Mouse (Mus musculus): ENCODE measurements around the gene Pde4c. TPM values are rescaled to one million over a fixed set of nuclear protein-coding genes. Genes with fewer than 3 reads are reported as not detected.
A peak's percentile ranks its signal among the peaks of the same experiment; 100 is the strongest.

Pde4c gene
- polyA plus RNA-seq, 1 experiment from 2014 or later, result 0.69 TPM

DNA sequence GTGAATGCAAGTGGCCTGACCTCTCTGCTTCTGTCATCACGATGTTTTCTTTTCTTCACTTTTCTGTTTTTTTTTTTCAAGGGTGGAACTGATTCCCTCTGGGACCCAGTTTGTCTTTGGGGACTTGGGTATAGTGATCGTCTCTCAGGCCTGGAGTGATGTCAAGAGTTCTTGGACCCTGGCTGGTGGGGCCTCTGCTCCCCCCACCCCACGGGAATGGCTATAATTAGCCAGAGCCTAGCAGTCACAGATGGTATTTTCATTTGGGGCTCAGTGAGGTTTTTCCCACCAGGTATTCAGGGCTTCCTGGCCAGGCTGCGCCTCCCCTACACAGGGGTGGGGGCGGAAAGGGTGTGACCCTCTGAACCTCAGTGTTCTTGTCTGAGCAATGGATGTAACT lies 18.1 kb downstream of the Pde4c start:
- Histone ChIP-seq H3K36me3 (no peaks in the 10 kb centered on the region), H3K27ac (no peak overlapping the region), H3K27me3 (ENCODE audit: insufficient read depth, poor library complexity, severe bottlenecking) (peaks cover 76% of the 10 kb centered on the region), H3K4me1 (replicated peaks) (peaks cover 23% of the 10 kb centered on the region), H3K4me3 (no peak overlapping the region), H3K9me3 (no peaks in the 10 kb centered on the region)
- 68% methylated on average over 5 of the region's 5 CpGs for WGBS
- DNase-seq (ENCODE audit: low spot score), result no peak

DNA sequence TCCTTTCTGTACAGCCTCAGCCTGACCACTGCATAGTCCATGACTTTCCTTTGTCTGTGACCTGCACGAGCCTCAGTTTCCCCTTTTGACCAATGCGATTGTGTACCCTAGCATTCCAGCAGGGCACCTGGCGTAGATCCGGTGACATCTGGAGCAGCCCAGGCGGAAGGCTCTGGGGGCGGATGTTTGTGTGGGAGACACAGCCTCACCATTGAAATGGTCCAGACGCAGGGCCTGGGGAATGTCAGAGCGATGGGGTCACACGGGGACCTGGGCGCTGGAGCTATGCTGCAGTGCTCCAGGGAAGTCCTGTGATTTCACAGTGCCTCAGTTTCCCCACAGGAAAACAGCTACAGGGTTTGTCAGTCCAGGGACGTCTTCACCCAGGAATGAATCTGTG lies 18.7 kb downstream of the Pde4c start:
- Histone ChIP-seq H3K27ac (no peak overlapping the region), H3K4me1 (replicated peaks) (peaks cover 23% of the 10 kb centered on the region), H3K36me3 (no peaks in the 10 kb centered on the region), H3K27me3 (ENCODE audit: insufficient read depth, poor library complexity, severe bottlenecking) (peaks cover 81% of the 10 kb centered on the region), H3K4me3 (no peak overlapping the region), H3K9me3 (no peaks in the 10 kb centered on the region)
- WGBS, result 70% methylated on average over 11 of the region's 11 CpGs
- no peak for DNase-seq (ENCODE audit: low spot score)

DNA sequence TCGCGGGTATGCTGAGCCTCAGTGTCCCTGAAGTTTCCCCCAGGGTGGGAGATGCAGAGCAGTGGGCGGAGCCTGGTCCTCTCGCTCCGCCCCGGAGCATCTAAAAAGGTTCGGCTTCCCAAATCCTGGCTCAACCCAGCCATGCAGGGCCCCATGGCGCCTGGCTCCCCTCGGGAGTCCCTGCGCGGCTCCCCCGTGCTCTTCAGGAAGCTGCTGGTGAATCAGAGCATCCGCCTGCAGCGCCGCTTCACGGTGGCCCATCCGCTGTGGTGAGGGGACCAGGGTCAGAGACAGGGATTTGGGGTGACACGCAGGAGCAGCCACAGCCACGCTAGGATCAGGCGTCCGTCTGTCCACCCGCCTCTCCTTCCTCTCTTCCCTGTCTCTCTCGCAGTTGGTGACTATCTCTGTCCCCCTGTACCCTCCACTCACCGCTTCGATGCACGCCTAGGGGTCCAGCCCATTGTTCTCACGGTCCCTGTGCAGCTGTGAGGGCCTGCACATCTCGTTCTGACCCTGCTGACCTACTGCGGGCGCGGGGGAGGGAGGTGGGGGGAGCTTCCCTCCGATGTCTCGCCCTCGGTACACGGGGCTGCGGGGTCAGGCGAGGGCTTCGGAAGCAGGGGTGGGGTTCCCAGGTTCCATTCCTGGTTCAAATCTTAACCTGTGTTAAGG lies 19.6 kb downstream of the Pde4c start:
- DNase-seq (ENCODE audit: low spot score), result peak; percentile 43

DNA sequence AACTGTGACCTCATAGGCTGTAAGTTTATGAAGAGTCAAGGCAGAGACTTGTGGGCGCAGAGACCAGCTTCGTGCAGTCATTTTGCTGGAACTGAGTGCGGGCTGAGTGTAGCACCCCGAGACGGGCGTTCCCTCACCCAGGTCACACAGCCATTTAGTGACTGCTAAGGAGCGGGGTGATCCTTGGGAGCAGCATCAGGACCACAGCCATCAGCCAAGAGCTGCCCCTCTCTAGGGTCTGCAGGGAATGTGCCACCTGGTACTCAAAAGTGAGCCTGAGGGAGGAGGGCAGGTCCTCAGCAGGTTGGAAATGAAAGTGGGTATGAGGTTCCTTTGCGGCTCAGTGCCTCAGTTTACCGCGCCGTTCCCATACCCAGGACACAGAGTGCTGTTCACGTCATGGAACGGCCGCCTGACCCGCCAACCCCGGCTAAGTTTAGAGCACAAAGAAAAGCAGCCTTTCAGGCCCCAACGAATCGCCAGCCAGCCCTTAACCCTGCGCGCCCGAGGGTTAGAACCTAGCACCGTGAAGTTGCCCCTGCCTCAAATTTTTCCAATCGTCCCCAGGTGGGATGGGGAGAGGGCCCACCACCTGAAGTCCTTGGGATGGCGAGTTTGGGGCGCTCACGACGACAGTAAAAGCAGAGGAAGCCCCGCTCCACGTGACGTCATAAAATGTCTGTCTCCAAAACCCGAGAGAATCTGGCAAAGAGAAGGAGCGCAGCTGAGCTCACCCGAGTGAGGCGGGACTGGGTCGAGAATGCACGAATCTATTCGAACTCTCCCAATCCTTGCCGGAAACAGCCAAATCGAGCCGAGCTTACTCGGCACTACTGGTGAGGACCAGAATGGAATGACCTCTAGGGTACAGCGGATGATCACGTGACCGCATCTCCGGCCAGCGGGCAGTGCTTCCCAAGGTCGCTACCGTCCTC lies 20.4 kb downstream of the Pde4c start:
- Histone ChIP-seq H3K27ac (peak overlapping the region; percentile 80), H3K4me1 (replicated peaks) (peaks cover 23% of the 10 kb centered on the region), H3K4me3 (peak overlapping the region; percentile 49), H3K27me3 (ENCODE audit: insufficient read depth, poor library complexity, severe bottlenecking) (peaks cover 89% of the 10 kb centered on the region), H3K36me3 (no peaks in the 10 kb centered on the region), H3K9me3 (no peaks in the 10 kb centered on the region)
- peak; percentile 45 for DNase-seq (ENCODE audit: low spot score)
- 4% methylated on average over 48 of the region's 48 CpGs for WGBS

More for the DNA sequence above, 19.6 kb downstream of the Pde4c start:
- Histone ChIP-seq H3K27me3 (ENCODE audit: insufficient read depth, poor library complexity, severe bottlenecking) (peaks cover 84% of the 10 kb centered on the region), H3K4me1 (replicated peaks) (peaks cover 23% of the 10 kb centered on the region), H3K27ac (peak overlapping the region; percentile 80), H3K9me3 (no peaks in the 10 kb centered on the region), H3K4me3 (peak overlapping the region; percentile 49), H3K36me3 (no peaks in the 10 kb centered on the region)
- WGBS, result 2% methylated on average over 38 of the region's 38 CpGs

DNA sequence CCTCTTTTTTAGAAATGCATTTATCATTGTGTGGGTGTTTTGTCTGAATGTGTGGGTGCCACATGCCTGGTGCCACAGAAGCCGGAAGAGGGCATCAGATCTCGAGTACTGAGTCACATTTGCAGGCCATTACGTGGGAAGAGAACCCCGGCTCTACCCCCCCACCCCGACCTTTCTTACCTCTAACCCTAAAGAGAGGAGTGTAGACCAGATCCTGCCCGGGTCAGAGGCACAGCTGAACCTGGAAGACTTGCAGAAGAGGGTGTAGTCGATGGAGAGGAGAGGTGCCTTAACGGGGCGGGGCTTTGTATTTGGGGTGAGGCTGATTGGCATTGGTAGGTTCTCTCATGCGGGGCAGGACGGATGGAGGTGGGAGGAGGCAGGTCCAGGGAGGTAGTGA lies 21.3 kb downstream of the Pde4c start:
- WGBS, result 51% methylated on average over 11 of the region's 11 CpGs

DNA sequence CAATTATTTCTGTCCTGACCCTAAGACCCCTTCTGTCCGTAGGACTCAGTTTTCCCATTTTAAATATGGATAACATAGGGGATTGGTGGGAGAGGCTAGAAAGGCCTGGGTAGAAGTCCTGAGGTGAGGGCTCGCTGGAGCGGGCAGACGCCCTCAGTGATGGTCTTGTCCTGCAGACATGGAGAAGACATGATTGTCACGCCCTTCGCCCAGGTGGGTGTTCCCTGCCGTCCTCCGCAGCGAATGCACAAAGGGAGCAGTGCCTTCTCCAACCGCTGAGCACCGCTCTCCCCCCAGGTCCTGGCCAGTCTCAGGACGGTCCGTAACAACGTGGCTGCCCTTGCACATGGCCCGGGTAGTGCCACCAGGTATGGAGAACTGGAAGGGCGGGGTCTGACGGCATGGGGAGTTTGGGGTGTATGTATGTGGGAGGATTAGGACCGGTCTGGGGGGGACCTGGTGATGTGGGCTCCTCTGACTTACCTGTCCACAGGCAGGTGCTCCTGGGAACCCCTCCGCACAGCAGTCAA lies 22.2 kb downstream of the Pde4c start:
- no peak for DNase-seq (ENCODE audit: low spot score)
- peaks cover 23% of the 10 kb centered on the region for H3K4me1 ChIP-seq (replicated peaks)
- 56% methylated on average over 19 of the region's 19 CpGs for WGBS
- no peaks in the 10 kb centered on the region for H3K9me3 ChIP-seq
- H3K27ac ChIP-seq, result no peak overlapping the region
- no peaks in the 10 kb centered on the region for H3K36me3 ChIP-seq
- H3K4me3 ChIP-seq, result no peak overlapping the region
- peaks cover 96% of the 10 kb centered on the region for H3K27me3 ChIP-seq (ENCODE audit: insufficient read depth, poor library complexity, severe bottlenecking)

More for the DNA sequence above, 21.3 kb downstream of the Pde4c start:
- H3K4me1 ChIP-seq (replicated peaks), result peaks cover 23% of the 10 kb centered on the region
- no peaks in the 10 kb centered on the region for H3K36me3 ChIP-seq
- peaks cover 98% of the 10 kb centered on the region for H3K27me3 ChIP-seq (ENCODE audit: insufficient read depth, poor library complexity, severe bottlenecking)
- no peak overlapping the region for H3K4me3 ChIP-seq
- no peak for DNase-seq (ENCODE audit: low spot score)
- H3K27ac ChIP-seq, result no peak overlapping the region
- H3K9me3 ChIP-seq, result no peaks in the 10 kb centered on the region

DNA sequence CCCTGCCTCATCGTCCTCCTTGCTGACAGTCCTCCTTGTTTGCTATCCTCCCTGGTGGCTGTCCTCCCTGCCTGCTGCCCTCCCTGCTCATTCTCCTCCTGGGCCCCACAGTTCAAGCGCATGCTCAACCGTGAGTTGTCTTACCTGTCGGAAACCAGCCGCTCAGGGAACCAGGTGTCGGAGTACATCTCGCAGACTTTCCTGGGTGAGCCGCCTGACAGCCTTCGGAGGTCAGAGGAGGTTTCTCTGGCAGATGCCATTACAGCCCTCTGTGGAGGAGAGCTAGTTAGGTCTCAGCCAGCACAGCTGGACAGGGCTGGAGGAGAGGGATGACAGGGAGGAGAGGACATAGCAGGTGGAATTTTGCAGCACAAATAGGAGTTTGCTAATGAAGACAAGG lies 23.2 kb downstream of the Pde4c start:
- H3K9me3 ChIP-seq, result no peaks in the 10 kb centered on the region
- WGBS, result 76% methylated on average over 9 of the region's 9 CpGs
- DNase-seq (ENCODE audit: low spot score), result no peak

DNA sequence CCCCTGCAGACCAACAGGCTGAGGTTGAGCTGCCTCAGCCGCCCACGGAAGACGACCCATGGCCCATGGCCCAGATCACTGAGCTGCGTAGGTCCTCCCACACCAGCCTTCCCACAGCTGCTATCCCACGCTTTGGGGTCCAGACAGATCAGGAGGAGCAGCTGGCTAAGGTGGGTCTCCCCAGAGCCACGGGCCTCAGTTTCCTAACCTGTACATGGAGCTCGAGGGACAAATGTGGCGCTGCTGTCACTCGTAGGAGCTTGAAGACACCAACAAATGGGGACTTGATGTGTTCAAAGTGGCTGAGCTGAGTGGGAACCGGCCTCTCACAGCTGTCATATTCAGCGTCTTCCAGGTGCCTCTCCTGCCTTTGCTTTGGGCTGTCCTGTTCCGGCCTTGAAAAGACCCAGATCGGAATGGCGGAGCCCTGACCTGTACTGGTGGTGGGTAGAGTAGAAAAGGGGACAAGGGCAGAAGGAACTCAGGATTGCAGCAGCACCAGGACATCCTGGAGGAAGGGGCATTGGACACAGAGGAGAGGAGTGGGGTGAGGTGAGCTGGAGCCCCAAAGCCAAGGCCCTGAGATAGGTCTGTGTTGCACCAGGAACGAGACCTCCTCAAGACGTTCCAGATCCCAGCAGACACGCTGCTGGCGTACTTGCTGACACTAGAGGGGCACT lies 23.8 kb downstream of the Pde4c start:
- WGBS, result 84% methylated on average over 18 of the region's 18 CpGs
- no peak for DNase-seq (ENCODE audit: low spot score)
- H3K9me3 ChIP-seq, result no peaks in the 10 kb centered on the region
- peaks cover 80% of the 10 kb centered on the region for H3K27me3 ChIP-seq (ENCODE audit: insufficient read depth, poor library complexity, severe bottlenecking)
- peaks cover 23% of the 10 kb centered on the region for H3K4me1 ChIP-seq (replicated peaks)
- H3K27ac ChIP-seq, result no peak overlapping the region
- H3K36me3 ChIP-seq, result no peaks in the 10 kb centered on the region
- H3K4me3 ChIP-seq, result no peak overlapping the region

More for the DNA sequence above, 23.2 kb downstream of the Pde4c start:
- Histone ChIP-seq H3K27me3 (ENCODE audit: insufficient read depth, poor library complexity, severe bottlenecking) (peaks cover 86% of the 10 kb centered on the region), H3K4me1 (replicated peaks) (peaks cover 22% of the 10 kb centered on the region), H3K36me3 (no peaks in the 10 kb centered on the region), H3K27ac (no peak overlapping the region), H3K4me3 (no peak overlapping the region)

DNA sequence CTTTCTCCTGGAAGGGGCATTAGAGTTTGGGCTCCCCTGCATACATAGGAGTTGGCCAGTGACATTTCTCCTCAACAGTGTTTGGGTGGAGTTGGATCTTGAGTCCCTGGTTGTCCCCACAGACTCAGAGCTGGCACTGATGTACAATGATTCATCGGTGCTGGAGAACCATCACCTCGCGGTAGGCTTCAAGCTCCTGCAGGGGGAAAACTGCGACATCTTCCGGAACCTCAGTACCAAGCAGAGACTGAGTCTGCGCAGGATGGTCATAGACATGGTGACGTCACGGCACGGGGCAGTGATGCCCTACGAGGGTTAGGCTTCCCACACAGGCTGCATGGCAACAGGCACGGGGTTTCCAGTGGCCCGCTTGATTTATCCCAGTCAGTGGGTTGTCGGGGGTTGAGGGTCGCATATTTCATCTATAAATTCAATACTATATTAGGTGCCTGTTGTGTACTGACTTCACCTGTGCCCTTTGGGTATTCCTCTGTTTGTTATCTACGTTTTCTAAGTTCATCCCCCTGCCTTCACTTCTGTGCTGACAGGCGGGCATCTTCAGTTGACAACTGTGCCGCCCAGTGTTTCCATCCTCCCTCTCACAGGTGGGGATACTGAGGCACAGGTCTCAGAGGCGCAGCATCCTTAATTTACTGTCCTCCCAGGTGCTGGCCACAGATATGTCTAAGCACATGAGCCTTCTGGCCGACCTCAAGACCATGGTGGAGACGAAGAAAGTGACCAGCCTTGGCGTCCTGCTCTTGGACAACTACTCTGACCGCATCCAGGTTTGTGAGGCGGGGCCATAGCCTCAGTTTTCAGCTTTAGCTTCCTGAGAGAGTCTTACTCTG lies 25.0 kb downstream of the Pde4c start:
- H3K9me3 ChIP-seq, result no peaks in the 10 kb centered on the region
- H3K4me1 ChIP-seq (replicated peaks), result peaks cover 24% of the 10 kb centered on the region
- H3K36me3 ChIP-seq, result no peaks in the 10 kb centered on the region
- no peak overlapping the region for H3K4me3 ChIP-seq
- 89% methylated on average over 23 of the region's 23 CpGs for WGBS
- no peak overlapping the region for H3K27ac ChIP-seq
- peaks cover 69% of the 10 kb centered on the region for H3K27me3 ChIP-seq (ENCODE audit: insufficient read depth, poor library complexity, severe bottlenecking)
- no peak for DNase-seq (ENCODE audit: low spot score)

DNA sequence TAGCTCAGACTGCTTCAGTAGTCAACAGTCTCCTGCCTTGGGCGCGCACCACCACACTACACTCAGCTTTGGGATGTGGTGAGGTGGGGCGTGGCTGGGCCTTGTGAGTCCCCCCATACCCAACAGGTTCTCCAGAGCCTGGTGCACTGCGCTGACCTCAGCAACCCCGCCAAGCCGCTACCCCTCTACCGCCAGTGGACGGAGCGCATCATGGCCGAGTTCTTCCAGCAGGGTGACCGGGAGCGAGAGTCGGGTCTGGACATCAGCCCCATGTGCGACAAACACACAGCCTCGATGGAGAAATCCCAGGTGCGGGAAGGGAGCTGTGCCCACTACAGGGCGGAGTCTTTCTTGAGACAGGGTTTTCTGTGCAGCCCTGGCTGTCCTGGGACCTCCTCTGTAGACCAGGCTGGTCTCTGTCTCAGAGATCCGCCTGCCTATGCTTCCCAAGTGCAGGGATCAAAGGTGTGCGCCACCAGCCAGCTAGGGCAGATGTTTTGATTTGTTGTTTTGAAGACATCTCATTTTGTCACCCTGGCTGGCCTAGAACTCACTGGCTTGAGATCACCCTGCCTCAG lies 25.7 kb downstream of the Pde4c start:
- no peak overlapping the region for H3K27ac ChIP-seq
- WGBS, result 83% methylated on average over 19 of the region's 19 CpGs
- no peak for DNase-seq (ENCODE audit: low spot score)
- H3K27me3 ChIP-seq (ENCODE audit: insufficient read depth, poor library complexity, severe bottlenecking), result peaks cover 61% of the 10 kb centered on the region
- no peaks in the 10 kb centered on the region for H3K36me3 ChIP-seq
- no peaks in the 10 kb centered on the region for H3K9me3 ChIP-seq
- peaks cover 20% of the 10 kb centered on the region for H3K4me1 ChIP-seq (replicated peaks)
- no peak overlapping the region for H3K4me3 ChIP-seq

DNA sequence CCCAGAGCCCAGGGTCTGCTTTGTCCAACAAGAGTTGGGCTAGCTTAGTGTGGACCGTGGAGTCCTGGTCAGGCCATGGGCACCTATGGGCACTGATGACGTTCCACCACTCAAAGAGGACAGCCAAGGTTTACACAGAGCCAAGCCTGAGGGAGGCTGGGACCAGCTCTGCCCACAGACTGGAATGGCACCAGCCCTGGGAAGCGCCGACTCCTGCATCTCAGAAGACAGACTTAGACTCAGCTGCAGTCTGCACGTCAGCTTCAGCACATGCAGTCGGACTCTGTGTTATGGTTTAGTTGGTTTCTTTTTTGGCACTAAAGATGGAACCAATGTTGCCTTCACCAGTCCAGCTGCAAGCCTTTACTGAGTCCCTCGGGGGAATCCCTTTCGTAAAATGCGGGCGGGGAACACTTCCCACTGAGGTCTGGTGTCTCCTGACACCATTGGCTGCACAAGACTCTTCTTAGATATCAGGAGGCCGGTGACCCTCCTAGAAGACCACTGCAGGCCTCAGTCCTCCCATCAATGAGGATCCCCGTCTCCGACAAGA lies 26.7 kb downstream of the Pde4c start:
- H3K36me3 ChIP-seq, result no peaks in the 10 kb centered on the region
- H3K9me3 ChIP-seq, result no peaks in the 10 kb centered on the region
- WGBS, result 85% methylated on average over 13 of the region's 13 CpGs
- H3K4me3 ChIP-seq, result no peak overlapping the region
- H3K27me3 ChIP-seq (ENCODE audit: insufficient read depth, poor library complexity, severe bottlenecking), result peaks cover 54% of the 10 kb centered on the region
- DNase-seq (ENCODE audit: low spot score), result no peak
- H3K27ac ChIP-seq, result no peak overlapping the region
- peaks cover 27% of the 10 kb centered on the region for H3K4me1 ChIP-seq (replicated peaks)

Data from hindbrain, embryonic 10.5 days (tissue).